8 mouse cellular contexts compared by ENCODE assay signal in the genomic region with DNA sequence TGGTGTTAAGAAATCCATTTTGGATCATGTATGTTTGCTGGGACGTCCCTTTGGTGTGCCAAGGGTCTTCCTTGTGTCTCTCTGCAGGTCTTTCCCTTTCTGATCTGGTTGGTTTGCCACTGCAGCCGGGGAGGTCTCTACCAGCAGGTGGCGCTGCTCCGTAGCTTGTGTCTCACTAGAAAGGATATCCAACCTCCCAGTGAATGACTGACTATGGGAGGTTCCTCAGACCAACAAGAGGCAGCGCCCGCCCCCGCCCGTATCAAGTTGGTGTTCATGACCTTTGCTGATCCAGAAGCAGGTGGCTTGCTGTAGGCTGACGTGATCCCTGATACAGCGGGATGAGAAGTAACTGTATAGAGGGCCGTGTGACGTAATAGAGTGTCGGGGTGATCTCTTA. TPM values are rescaled to one million over a fixed set of nuclear protein-coding genes. Genes with fewer than 3 reads are reported as not detected.
DNase-seq lines count a peak whose midpoint lies in the region; ATAC-seq and TF ChIP-seq lines count a peak whose summit lies in the region.

No protein-coding gene starts in this region.

- H3K4me2 ChIP-seq in kidney, embryonic 16.5 days (replicated peaks; ENCODE audit: low read depth, low read length): peak overlapping the region; percentile 19; the same call in 1 of the 2 replicates
- no peak overlapping the region for H3K4me2 ChIP-seq in limb, embryonic 14.5 days (replicated peaks; ENCODE audit: low read depth, low read length, severe bottlenecking)
- H3K4me2 ChIP-seq in neural tube, embryonic 13.5 days: peak overlapping the region; percentile 26; the same call in 1 of the 2 replicates

- ATAC-seq in kidney, embryonic 16.5 days (ENCODE audit: low FRiP score, low TSS enrichment): peak; percentile 49; the same call in 1 of the 2 replicates
- ATAC-seq in limb, embryonic 14.5 days (ENCODE audit: low FRiP score, low read depth): 0 out of 2 replicates have a peak, but pooled peaks have one; percentile 26
- no peak; the same call in 1 of the 2 replicates for ATAC-seq in neural tube, embryonic 13.5 days (ENCODE audit: low read depth)

- WGBS in kidney, embryonic 16.5 days: 13% methylated on average over 13 of the region's 13 CpGs
- 20% methylated on average over 13 of the region's 13 CpGs for WGBS in limb, embryonic 14.5 days
- WGBS in neural tube, embryonic 13.5 days: 25% methylated on average over 13 of the region's 13 CpGs

- no peaks in the 10 kb centered on the region for H3K4me1 ChIP-seq in kidney, embryonic 16.5 days (ENCODE audit: insufficient read depth, low read length)
- H3K4me1 ChIP-seq in limb, embryonic 14.5 days (ENCODE audit: control insufficient read depth, insufficient read depth, low read length): no peaks in the 10 kb centered on the region
- no peaks in the 10 kb centered on the region for H3K4me1 ChIP-seq in neural tube, embryonic 13.5 days (replicated peaks)

- H3K27ac ChIP-seq in kidney, embryonic 16.5 days (ENCODE audit: low read length): no peak overlapping the region
- no peak overlapping the region for H3K27ac ChIP-seq in limb, embryonic 14.5 days (replicated peaks; ENCODE audit: low read depth, low read length)
- no peak overlapping the region for H3K27ac ChIP-seq in neural tube, embryonic 13.5 days (replicated peaks)

- DNase-seq in 3T3-L1 (ENCODE audit: low read depth, low spot score): peak; percentile 78
- DNase-seq in adrenal gland, postnatal 10 days: peak; percentile 87
- DNase-seq in embryo, embryonic 11 days: peak; percentile 87
- DNase-seq in gastrocnemius, postnatal 4 days (ENCODE audit: low spot score in 2 of 2): peak; percentile 55 to 74
- DNase-seq in limb, embryonic 14.5 days (ENCODE audit: low spot score): peak; percentile 76
- DNase-seq in testis, postnatal 14 days (ENCODE audit: low spot score): peak; percentile 46

- H3K36me3 ChIP-seq in kidney, embryonic 16.5 days (ENCODE audit: insufficient read depth, low read length): no peaks in the 10 kb centered on the region
- no peaks in the 10 kb centered on the region for H3K36me3 ChIP-seq in limb, embryonic 14.5 days (ENCODE audit: control insufficient read depth, insufficient read depth, low read length)
- no peaks in the 10 kb centered on the region for H3K36me3 ChIP-seq in neural tube, embryonic 13.5 days

- H3K4me3 ChIP-seq in kidney, embryonic 16.5 days (ENCODE audit: low read length): no peak overlapping the region
- H3K4me3 ChIP-seq in limb, embryonic 14.5 days (replicated peaks; ENCODE audit: low read length): no peak overlapping the region
- H3K4me3 ChIP-seq in neural tube, embryonic 13.5 days: no peak overlapping the region

- H3K9ac ChIP-seq in kidney, embryonic 16.5 days (replicated peaks; ENCODE audit: low read length): no peak overlapping the region
- H3K9ac ChIP-seq in limb, embryonic 14.5 days (ENCODE audit: low read depth, low read length, severe bottlenecking): no peak overlapping the region
- no peak overlapping the region for H3K9ac ChIP-seq in neural tube, embryonic 13.5 days

- H3K9me3 ChIP-seq in kidney, embryonic 16.5 days (ENCODE audit: low read length): no peaks in the 10 kb centered on the region
- no peaks in the 10 kb centered on the region for H3K9me3 ChIP-seq in limb, embryonic 14.5 days (ENCODE audit: control insufficient read depth, low read length)
- no peaks in the 10 kb centered on the region for H3K9me3 ChIP-seq in neural tube, embryonic 13.5 days

- H3K27me3 ChIP-seq in kidney, embryonic 16.5 days (ENCODE audit: insufficient read depth, low read length): no peaks in the 10 kb centered on the region
- no peaks in the 10 kb centered on the region for H3K27me3 ChIP-seq in limb, embryonic 14.5 days (ENCODE audit: control insufficient read depth, insufficient read depth, low read length)
- H3K27me3 ChIP-seq in neural tube, embryonic 13.5 days: no peaks in the 10 kb centered on the region; the same call in 1 of the 2 replicates

- TF ChIP-seq POLR2A in limb, embryonic 14.5 days (IDR thresholded peaks at IDR 0.05; ENCODE audit: borderline replicate concordance, extremely low read depth, insufficient read depth, insufficient read length): no peak

RNA-seq across cellular contexts. Expression of a gene that starts 28.0 kb away (rescaled TPM):
- not detected for total RNA-seq in adrenal gland, postnatal 10 days (2021)
- total RNA-seq in gastrocnemius, postnatal 4 days (2021): not detected
- not detected in 2 replicates for polyA plus RNA-seq in kidney, embryonic 16.5 days (2015; fragmentation: Nextera tagmentation; extraction: Ambion mirVana)
- not detected in 2 replicates for polyA plus RNA-seq in limb, embryonic 14.5 days (2012; rRNA removed)
- polyA plus RNA-seq in limb, embryonic 14.5 days (2014; fragmentation: Nextera tagmentation; extraction: Ambion mirVana): not detected in 2 replicates
- not detected in 2 replicates for polyA plus RNA-seq in neural tube, embryonic 13.5 days (2015; fragmentation: Nextera tagmentation; extraction: Ambion mirVana)

RNA-seq across cellular contexts. Expression of a gene that starts 29.5 kb away (rescaled TPM):
- not detected for total RNA-seq in adrenal gland, postnatal 10 days (2021)
- total RNA-seq in gastrocnemius, postnatal 4 days (2021): not detected
- not detected in 2 replicates for polyA plus RNA-seq in kidney, embryonic 16.5 days (2015; fragmentation: Nextera tagmentation; extraction: Ambion mirVana)
- not detected in 2 replicates for polyA plus RNA-seq in limb, embryonic 14.5 days (2012; rRNA removed)
- polyA plus RNA-seq in limb, embryonic 14.5 days (2014; fragmentation: Nextera tagmentation; extraction: Ambion mirVana): not detected in 2 replicates
- polyA plus RNA-seq in neural tube, embryonic 13.5 days (2015; fragmentation: Nextera tagmentation; extraction: Ambion mirVana): not detected in 2 replicates

RNA-seq across cellular contexts. Expression of a gene that starts 37.5 kb away (rescaled TPM):
- total RNA-seq in adrenal gland, postnatal 10 days (2021): under 1 TPM; 0.21 to 0.24 TPM
- under 1 TPM; 0.32 to 0.62 TPM for total RNA-seq in gastrocnemius, postnatal 4 days (2021)
- 0.36 TPM in 1 of 2 replicates, not detected in the other for polyA plus RNA-seq in kidney, embryonic 16.5 days (2015; fragmentation: Nextera tagmentation; extraction: Ambion mirVana)
- polyA plus RNA-seq in limb, embryonic 14.5 days (2012; rRNA removed): 1.3 and 2.2 TPM in 2 replicates
- polyA plus RNA-seq in limb, embryonic 14.5 days (2014; fragmentation: Nextera tagmentation; extraction: Ambion mirVana): 4.5 and 5.1 TPM in 2 replicates
- 16.9 and 22.0 TPM in 2 replicates for polyA plus RNA-seq in neural tube, embryonic 13.5 days (2015; fragmentation: Nextera tagmentation; extraction: Ambion mirVana)

RNA-seq across cellular contexts. Expression of a gene that starts 51.0 kb away (rescaled TPM):
- 1 to 10 TPM; 6.4 to 6.7 TPM for total RNA-seq in adrenal gland, postnatal 10 days (2021)
- 1 to 10 TPM; 6.1 to 6.5 TPM for total RNA-seq in gastrocnemius, postnatal 4 days (2021)
- 9.0 and 9.2 TPM in 2 replicates for polyA plus RNA-seq in kidney, embryonic 16.5 days (2015; fragmentation: Nextera tagmentation; extraction: Ambion mirVana)
- polyA plus RNA-seq in limb, embryonic 14.5 days (2012; rRNA removed): 7.5 and 7.8 TPM in 2 replicates
- polyA plus RNA-seq in limb, embryonic 14.5 days (2014; fragmentation: Nextera tagmentation; extraction: Ambion mirVana): 8.5 and 8.8 TPM in 2 replicates
- 19.4 and 19.7 TPM in 2 replicates for polyA plus RNA-seq in neural tube, embryonic 13.5 days (2015; fragmentation: Nextera tagmentation; extraction: Ambion mirVana)
